Mouse (Mus musculus): ENCODE measurements around the gene Atxn1.

Atxn1 gene

DNA sequence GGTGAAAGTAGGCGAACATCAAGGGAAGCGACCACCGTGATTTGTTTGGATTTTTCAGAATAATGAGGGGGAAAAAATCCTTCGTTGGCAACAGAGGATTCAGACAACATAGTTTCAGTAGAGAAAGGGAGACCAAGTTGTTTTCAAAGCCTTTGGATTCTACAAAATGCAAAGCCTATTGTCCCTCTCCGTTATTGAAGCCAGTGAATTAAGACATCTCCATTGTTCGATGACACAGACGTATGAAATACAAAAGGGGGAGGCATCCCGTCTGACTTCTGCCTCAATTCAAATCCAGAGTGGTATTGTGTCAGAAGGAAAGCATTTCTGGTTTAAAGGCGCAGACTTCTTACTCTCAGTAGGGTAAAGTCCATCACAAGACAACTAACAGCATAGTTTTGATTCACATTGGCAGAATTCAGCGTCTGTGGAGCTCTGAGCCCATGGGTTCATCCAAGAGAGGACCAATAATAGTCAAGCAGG is 103.7 kb downstream of the Atxn1 start:
- no peak for DNase-seq

DNA sequence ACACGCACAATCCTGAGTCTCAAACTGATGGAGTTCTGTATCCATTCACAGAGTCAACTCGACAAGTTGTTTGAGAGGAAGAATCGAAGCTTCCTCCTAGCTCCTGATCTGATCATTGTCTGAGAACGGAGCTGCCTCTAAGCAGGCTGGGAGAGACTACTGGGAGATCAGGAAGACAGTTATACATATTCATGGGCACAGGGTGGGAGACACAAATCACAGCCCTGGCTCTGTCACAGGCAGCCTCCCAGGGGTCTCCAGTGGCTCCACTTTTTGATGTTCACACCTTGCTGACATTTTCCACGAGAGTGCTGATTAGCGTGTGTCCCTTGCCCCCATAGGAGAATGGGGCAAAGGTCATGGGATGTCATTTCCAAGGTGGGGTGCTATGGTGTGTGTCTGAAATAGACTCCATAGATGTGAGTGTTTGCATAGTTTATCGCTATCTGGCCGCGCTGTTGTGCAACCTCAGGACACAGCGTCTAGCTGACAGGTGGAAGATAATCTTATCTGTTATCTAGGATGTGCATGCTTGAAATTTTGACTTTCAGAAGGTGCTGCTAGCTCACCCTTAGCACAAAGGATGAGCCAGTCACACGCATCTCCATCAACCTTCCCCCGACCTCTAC is 105.6 kb downstream of the Atxn1 start:
- DNase-seq = no peak

DNA sequence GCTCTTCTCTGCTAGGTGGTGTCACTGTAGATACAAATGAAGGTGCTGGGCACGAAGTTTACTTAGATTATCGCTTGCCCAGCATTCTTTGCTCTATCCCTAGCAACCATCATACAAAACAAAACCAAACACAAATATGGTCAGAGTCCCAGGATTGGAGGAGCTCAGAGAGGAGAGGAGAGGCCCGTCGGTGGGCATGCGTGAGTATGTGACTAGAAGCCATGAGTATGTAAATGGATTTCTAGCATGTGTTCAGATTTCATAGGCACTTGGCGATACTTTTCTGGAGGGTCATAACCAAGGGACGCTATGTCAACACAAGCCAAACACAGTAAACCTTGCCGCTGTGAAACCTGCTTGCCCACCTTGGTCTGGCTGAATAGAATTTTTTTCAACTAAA is 107.4 kb downstream of the Atxn1 start:
- no peak for DNase-seq

DNA sequence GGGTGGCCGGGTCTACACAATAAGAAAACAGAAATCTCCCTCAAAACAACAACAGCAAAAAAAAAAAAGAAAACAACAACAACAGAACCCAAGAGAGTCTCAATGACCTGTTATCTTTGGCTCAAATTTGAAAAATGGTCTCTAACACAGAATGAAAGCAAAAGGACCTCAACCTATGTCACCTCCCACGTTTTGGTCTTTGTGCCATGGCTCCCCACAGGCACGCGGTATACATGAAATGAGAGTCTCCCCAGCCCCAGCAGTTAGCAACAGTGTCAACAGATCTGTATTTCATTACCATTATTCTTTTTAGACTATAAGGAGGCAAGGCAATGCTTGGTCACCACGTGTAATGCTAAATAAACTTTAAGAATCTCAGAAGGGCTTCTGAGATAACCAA is 110.3 kb downstream of the Atxn1 start:
- no peak for DNase-seq

DNA sequence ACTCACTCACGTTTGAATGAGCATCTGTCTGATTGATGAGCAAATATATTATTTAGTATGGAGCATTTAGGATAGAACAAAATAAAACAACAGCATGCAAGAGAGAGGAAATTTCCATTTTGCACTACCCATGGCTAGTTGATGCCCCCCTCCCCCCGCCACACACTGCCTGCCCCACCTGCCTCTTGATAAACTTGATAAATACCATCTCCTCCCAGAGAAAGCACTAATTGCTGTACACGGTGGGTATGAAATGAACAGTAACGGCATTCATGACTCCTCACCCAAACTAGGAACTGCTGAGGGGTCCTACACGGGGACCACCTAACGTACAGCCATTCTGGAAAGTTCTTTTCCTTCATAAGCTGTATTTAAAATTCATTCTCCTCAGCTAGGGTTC is 111.1 kb downstream of the Atxn1 start:
- DNase-seq = no peak

DNA sequence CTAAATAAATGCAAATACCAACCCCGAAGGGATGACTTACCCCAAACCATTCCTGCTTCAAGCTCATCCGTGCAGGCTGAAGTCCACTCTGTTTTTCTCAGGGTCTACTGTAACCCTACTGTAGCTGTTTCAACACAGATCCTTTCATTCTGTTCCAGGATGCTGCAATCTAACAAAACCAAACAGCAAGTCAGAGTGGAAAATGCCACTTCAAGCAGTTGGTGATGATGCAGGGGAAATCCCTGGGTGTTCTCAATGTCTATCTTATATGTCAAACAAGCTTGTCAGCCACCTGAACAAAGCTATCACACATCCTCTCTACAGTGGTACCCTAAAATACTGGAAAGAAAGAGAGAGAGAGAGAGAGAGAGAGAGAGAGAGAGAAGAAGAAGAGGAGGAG is 112.5 kb downstream of the Atxn1 start:
- DNase-seq = no peak

DNA sequence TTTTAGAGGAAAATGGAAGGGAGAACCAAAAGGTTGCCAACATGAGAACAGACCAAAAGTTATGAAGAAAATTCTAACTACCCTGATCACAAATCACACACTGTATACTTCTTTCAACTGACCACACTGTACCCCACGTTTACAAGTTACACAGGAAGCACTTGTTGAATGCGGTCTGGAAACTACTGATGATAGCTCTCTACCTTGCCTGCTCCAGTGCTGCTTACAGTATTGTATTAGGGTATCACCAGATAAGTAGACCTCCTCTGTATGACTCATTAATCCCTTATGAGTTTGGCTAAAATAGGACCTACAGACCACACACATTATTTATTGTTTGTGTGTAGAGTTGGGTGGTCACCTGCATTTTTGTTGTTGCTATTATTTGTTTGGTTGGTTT is 113.1 kb downstream of the Atxn1 start:
- no peak for DNase-seq

DNA sequence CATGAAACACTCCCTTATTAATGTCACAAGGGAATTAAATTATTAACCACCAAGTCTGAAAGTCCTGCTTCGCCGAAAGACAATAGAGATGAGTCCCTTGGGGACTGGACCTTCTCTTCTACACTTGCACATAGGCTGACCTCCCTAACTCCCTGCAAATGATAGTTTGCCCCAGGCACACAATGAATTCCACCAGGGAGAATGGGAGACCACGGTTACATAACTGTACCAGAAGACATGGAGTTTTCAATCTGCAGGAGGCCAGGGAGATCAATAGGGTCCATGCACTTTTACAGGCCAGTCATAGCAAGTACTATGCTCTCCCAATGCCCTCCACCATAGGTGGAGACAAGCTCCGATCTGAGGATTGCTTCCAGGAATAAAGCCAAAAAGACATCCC is 113.7 kb downstream of the Atxn1 start:
- no peak for DNase-seq

DNA sequence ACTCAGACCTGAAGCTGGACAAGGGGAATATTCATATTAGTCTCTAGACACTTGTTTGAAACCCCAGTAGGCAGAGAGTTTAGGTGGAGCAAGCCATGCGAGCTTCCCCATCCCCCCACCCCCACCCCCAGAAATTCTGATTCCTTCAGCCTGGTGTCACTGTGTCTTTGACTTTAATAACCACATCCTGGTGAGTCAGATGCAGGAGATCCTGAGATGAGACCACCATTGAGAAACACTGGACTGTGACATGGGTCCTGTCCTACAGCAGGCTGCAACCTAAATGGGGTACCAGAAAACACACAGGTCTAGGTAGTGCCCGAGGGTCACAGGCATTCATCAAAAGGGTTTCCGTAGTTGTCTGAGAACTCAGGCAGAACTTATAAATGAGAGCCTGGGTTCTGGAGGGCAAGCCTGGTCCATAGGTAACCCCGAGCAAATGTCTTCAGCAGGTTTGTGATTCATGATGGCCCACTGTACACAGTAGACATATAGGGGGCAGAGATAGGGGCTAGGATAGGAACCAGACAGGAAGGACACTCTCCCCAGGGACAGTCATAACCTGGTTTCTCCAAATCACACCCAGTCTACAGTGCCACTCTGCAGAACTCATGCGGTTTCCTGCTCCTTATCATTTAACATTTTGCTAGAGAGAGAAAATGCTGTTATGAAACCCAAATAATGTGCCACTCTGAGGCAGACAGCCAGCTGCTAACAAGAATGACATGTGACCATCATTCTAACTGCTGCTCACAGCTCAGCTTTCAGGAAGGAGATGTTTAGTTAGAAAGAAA is 114.4 kb downstream of the Atxn1 start:
- DNase-seq = no peak

DNA sequence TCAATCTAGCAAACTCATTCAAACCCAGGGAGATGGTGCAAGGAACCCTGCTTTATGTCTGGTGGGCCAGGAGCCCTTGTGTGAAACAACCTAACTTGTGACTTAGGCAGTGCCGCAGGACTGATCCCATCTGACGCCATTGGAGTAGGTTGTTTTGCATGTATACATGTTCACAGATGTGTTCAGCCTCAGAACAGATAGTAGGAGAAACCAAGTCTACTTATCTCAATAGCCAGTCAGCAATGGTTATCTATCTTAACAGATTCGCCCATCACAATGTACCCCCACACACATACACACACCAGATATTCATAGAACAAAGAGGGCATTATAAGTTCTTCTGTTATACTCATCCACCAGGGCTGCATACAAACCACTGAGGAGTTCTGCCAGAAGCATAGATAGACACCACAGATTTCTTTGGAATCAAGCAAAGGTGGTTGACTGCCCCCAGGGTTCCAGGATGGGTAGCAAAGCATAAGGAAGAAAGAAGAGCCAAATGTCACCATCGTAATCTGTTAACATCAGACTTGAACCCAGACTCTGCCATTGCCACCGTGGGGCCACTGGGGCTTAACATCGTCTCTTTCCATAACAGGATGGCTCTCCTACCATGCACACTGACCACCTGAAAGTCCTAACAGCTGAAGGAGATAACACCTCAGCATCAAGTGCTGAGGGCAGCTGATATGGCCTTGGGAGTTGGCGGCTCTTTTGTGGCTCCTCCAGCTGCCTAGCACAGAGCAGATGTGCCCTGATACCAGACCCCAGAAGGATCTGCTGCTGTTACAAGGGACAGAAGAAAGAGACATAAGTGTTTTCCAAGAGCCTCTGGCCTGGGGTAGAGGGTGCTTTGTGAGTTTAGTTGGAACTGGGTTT is 115.4 kb downstream of the Atxn1 start:
- no peak for DNase-seq

DNA sequence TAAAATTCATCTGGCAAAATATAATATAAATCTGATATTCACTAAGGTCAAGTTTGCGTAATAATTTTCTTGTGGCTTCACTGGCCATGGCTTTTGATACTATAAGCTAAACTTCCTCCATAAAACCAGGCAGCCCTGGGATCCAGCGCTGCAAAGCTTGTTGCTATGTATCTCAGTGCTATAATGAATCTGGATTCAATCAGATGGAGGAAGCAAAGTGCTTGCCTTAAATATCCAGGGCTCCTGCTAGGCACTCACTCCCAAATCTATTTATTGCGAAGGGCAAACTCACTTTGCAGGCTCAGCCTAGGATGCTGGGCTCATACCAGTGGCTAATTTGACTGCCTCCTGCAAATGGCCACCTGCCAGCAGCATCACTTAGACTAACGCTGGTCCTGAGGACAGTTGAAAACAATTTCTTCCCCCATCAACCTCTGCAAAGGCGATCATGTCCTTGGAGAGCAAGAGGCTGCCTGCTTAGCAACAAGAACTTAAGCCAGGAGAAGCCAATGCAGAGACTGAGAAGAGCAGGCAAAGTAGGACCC is 122.2 kb downstream of the Atxn1 start:
- DNase-seq = no peak

DNA sequence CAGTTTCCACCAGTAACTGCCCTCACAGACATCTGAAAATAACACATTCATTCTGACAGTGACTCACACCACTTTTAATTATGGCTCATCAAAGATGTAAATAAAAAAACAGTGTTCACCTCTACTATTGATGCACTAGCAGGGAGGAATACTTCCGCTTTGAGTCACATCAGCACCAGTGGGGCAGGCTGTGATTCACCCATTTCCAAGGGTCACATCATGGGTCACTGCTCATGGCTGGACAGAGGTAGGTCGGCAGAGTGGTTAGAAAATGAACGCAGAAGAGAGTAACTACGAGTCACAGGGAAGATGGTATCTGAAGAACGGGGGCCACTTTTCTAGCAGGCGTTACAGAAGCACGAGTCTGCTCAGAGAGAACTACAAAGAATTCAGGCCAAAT is 124.9 kb downstream of the Atxn1 start:
- no peak for DNase-seq

DNA sequence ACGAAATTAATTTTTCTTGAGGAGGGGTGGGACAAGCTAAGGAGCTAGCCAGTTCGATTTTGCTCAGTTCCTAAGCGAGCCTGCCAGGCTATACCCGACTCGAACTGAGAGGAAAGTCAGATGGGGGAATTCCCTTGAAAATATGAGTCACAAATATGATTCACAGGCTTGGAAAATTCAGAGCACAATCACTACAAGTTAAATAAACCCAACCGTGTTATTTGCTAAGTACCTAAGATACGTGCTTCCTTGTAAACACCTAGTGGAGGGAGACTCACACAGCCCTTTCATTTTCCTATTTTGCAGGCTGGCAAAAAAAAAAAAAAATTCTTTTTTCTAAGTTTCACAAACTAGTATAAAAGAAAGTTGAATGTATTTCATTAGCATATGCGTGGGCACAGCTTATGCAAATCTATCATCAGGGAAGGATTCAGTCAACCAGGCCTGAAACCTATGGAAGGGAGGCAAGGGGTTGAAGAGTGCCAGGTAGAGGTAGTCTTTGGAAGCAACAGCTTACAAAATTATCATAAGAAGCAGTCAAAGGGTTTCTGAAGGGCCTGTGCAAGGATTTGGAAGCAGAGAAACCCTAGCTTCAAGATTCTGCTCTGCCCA is 127.1 kb downstream of the Atxn1 start:
- DNase-seq = no peak

DNA sequence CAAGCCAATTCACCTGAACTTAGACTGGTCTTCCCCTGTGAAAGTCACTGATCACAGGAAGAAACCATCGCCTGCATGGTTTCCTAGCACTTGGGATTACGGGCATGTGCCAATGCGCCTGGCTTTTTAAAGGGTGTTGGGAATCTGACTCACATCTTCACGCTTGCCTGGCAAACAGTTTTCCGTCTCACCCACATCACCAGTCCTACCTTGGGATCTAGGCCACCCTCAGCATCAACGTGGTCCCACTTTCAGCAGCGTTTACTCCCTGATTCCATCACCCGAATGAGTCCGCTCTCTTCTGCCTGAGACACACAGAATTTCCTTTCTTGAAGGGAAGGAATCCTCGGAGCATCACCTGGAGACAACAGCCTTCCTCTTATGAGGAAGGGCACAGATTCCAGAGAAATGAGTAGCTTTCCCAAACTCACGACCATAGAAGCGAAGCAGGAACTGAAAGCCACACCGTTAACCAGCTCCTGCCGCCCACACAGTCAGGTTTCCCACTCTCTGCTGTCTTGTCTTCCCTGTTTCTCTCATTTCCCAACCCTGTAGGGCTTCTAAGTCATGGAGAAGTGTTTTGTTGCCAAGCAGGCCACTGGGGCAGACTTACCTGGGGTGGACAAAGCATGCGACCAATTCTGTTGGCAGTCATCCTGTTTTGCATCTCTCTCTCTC is 128.3 kb downstream of the Atxn1 start:
- no peak for DNase-seq

DNA sequence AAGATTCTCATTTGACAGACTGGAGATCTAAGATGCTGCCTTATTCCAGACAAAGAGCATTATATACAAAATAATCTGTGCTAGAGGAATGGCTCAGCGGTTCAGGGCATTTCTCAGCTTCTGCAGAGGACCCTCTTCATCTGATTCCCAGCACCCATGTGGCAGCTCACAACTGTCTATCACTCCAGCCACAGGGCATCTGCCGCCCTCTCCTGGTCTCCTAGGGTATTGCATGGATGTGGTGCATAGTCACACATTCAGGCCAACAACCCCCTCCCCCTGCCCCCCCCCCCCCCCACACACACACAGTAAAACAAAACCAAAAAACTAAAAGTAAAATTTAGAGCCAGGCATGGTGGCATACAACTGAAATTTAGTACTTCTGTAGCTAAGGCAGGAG is 130.5 kb downstream of the Atxn1 start:
- DNase-seq = peak; percentile 50

DNA sequence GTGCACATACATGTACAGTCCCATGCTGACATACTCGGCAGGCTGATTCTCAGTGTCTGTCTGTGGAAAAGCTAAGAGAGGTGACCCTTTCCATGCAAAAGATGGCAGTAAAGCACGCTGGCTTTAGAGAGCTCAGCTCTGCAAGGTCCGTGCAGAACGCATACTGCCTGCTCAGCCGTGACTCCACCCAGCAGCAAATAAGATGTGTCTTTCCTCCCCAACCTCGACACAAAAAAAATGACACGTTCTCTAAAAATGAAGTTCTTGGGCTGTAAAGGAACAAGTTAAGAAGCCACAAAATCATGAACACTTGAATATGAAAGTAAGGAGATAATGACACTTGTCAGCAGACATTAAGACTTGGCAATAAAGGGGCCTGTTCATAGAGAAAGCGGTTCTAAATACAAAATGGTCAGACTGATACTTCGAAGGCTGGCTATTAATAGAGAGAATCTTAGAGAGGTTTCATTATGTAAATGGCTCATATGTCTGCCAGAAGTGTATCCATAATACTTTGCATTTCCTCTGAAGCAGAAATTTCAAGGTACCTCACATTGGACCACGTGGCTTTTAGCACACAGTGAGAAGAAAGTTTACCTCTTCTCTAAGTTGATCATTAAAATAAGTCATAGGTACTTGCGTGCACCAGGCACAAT is 132.0 kb downstream of the Atxn1 start:
- DNase-seq = no peak

DNA sequence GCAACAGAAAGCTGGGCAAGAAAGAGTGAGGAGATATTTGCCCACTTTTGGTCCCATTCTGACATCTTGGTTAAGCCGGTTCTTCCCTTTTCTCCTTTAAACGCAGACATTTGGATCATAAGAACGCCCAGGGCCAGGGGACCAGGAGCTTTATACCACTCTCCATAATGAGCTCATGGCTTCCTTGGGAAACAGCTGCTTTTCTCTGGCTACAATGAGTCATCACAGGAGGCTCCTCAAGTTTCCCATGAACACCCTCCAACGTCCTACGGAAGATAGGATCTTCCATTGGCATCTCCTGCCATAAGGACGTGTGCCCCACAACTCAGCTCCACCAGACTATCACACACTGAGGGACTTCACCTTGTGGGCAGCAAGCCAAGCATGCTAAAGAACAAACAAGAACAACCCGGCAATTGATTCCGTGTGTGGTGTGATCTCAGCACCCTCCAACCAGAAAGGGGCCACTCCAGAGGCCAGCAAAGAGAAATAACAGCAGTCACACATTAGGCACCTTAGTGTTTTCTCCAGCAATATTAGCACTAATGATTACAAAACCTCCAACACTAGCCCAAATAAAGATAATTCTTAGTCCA is 135.4 kb downstream of the Atxn1 start:
- no peak for DNase-seq

DNA sequence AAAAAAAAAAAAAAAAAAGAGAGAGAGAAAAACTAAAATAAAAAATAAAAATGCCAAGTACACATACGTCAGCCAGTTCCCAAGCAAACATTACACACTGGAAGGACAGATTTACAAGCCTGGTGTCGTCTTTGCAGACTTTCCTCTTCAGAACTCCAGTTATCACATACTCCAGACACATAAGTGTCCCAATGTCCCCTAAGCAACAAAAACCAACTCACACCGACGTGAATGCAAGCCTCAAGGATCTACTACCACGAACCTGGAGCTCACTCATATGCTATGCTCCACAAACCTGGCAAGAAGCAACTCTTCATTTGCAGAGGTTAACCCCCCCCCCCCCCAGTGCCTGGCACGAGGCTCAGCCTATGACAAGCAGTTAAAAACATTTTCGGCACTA is 136.8 kb downstream of the Atxn1 start:
- no peak for DNase-seq

DNA sequence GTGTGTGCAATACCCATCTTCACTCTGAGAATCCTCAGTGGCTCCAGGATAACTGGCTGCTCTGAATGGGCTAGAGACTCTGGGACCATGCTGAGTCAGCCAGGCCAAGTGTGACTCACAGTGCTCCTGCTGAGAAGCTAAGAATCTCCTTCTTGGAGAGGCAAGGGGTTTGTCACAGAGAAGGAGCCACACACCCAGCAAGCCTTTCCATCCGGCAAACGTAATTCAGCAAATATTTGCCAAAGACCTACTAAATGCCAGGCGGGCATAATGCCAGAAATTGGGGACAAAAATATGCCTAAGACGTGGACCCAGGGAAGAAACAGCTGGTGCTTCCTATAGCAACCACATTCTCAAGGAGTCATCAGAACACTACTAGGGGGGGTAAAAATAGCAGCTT is 137.2 kb downstream of the Atxn1 start:
- no peak for DNase-seq

DNA sequence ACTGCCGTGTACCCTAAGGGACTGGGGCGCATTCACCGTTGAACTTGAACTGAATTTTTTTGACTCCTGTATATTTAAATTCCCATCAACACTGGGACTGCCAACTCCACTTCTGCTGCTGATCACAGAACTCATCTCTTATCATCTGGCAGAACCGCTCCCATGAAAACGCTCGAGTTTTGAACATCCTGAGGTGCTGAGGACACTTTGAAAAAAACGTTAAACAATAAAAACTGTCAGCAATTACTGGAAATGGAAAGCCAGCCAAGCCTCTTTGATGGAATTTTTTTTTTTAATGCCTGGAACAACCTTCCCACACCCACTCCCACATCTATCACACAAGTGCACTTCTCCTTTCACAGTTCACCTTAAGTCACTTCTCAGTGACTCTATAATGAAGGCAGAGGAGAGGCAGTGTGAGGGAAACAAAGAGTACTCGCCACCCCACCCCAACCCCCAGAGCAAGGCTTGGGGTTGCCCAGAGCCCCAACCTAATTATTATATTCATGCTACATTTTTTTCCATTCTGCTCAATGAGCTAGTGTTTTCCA is 137.7 kb downstream of the Atxn1 start:
- DNase-seq = no peak

DNA sequence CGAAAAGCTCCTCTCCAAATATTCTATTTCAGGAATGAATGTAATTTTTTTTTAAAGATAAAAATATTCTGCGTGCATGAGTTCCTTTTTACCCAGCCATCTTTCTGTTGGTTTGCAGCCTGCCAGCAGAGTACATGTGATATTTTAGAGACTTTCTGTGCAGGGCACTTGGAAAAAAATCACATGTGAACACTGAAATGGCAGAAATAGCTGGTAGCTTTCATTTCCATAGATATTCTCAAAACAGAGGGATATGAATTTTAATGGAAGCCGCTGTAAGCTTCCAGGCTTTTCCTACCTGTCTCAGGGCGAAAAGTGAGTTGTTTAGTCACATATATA is 142.3 kb downstream of the Atxn1 start:
- DNase-seq = no peak
